Mouse (Mus musculus): ENCODE measurements around the gene Prkca.

Gene Prkca

GRCm38 (mm10) chr11:108200679-108201586 lies 142.8 kb downstream of the Prkca start:
- DNase-seq = no peak

- DNase-seq = no peak
These were observed 144.2 kb downstream of the Prkca start for GRCm38 (mm10) chr11:108199429-108199985.

- DNase-seq = no peak
These were observed 145.1 kb downstream of the Prkca start for GRCm38 (mm10) chr11:108198592-108198991.

- no peak for DNase-seq
These were observed 146.1 kb downstream of the Prkca start for GRCm38 (mm10) chr11:108197427-108198218.

- DNase-seq = no peak
These were observed 146.9 kb downstream of the Prkca start for GRCm38 (mm10) chr11:108196796-108197195.

GRCm38 (mm10) chr11:108190298-108190697 lies 153.4 kb downstream of the Prkca start:
- no peak for DNase-seq

- no peak for DNase-seq
These were observed 154.4 kb downstream of the Prkca start for GRCm38 (mm10) chr11:108189362-108189761.

- DNase-seq = no peak
These were observed 161.3 kb downstream of the Prkca start for GRCm38 (mm10) chr11:108182421-108182820.

GRCm38 (mm10) chr11:108181012-108181713 lies 162.6 kb downstream of the Prkca start:
- no peak for DNase-seq

GRCm38 (mm10) chr11:108178802-108179201 lies 164.9 kb downstream of the Prkca start:
- DNase-seq = no peak

- no peak for DNase-seq
These were observed 165.5 kb downstream of the Prkca start for GRCm38 (mm10) chr11:108178258-108178657.

- no peak for DNase-seq
These were observed 167.0 kb downstream of the Prkca start for GRCm38 (mm10) chr11:108176715-108177114.

- no peak for DNase-seq
These were observed 171.8 kb downstream of the Prkca start for GRCm38 (mm10) chr11:108171917-108172316.

- no peak for DNase-seq
These were observed 172.5 kb downstream of the Prkca start for GRCm38 (mm10) chr11:108171260-108171659.

GRCm38 (mm10) chr11:108170107-108170506 lies 173.6 kb downstream of the Prkca start:
- DNase-seq = no peak

GRCm38 (mm10) chr11:108165725-108166124 lies 178.0 kb downstream of the Prkca start:
- DNase-seq = no peak

GRCm38 (mm10) chr11:108162639-108163038 lies 181.1 kb downstream of the Prkca start:
- DNase-seq = no peak

GRCm38 (mm10) chr11:108162110-108162509 lies 181.6 kb downstream of the Prkca start:
- no peak for DNase-seq

- no peak for DNase-seq
These were observed 183.7 kb downstream of the Prkca start for GRCm38 (mm10) chr11:108160056-108160455.

- no peak for DNase-seq
These were observed 185.7 kb downstream of the Prkca start for GRCm38 (mm10) chr11:108158046-108158445.

GRCm38 (mm10) chr11:108157074-108157473 lies 186.7 kb downstream of the Prkca start:
- no peak for DNase-seq

GRCm38 (mm10) chr11:108156107-108156506 lies 187.6 kb downstream of the Prkca start:
- no peak for DNase-seq

- no peak for DNase-seq
These were observed 188.6 kb downstream of the Prkca start for GRCm38 (mm10) chr11:108155088-108155580.
